Mouse (Mus musculus): ENCODE results near the gene Mafb. TPM values are rescaled to one million over a fixed set of nuclear protein-coding genes. Genes with fewer than 3 reads are reported as not detected.

Gene Mafb
- 3.2 and 3.4 TPM in 2 replicates for polyA plus RNA-seq (2014; fragmentation: Nextera tagmentation; extraction: Ambion mirVana)

DNA sequence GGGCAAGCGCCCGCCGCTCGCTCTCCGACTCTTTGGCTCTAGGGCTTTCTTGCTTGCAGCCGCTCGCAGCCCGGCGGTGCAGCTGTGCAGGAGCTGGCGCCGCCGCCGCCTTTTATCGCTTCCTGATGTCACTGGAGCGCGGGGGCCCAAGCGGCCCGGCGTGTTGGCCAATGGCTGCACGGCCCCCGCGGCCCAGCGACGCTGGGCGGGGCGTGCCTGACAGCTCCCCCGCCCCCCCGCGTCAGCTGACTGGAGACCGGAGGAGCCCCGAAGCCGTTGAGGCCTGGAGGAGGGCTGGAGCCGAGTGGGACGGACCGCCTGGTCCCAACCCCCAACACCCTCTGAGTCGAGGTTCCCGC, at the start of gene Mafb:
TSS of gene Mafb (minus strand) at position 86 of the 359 bp plus-strand sequence.
- Histone ChIP-seq H3K27ac (ENCODE audit: low read depth, low read length) (peak within 1 kb of the TSS; percentile 82), H3K9ac (ENCODE audit: low read length) (peak within 1 kb of the TSS; percentile 80), H3K27me3 (ENCODE audit: control insufficient read depth, insufficient read depth, low read length) (peaks cover 74% of the 10 kb centered on the region), H3K4me1 (ENCODE audit: control insufficient read depth, insufficient read depth, low read length) (peaks cover 19% of the 10 kb centered on the region), H3K4me2 (peak within 1 kb of the TSS; percentile 92), H3K36me3 (ENCODE audit: control insufficient read depth, insufficient read depth, low read length) (no peaks in the 10 kb centered on the region), H3K9me3 (ENCODE audit: control insufficient read depth, low read length) (no peaks in the 10 kb centered on the region), H3K4me3 (ENCODE audit: low read depth, low read length) (peak within 1 kb of the TSS; percentile 50)
- 0% methylated on average over 31 of the region's 37 CpGs for WGBS
- DNase-seq (ENCODE audit: low spot score, missing footprints) (peak; percentile 99), ATAC-seq (ENCODE audit: low FRiP score) (peak; percentile 94)

DNA sequence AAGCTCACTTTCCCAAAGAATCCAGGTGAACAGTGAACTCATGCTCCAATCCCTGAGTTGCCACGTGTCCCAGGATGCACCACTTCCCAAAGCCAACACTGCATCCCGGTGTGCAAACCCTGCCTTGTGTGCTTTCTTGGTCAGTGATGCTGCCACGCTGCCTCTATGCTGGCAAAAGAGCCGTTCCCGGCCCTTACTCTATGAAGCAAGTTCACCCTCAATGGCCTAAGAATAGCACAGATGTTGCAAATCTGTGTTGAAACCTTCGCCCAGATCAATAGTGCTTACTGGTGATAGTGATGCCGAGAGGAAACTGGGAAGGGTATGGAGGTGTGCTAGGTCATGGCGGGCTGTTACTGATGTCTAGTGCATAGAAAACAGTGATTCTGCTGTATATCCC, 48.3 kb upstream of the Mafb start:
- H3K4me3 ChIP-seq (ENCODE audit: low read depth, low read length): no peak overlapping the region
- no peaks in the 10 kb centered on the region for H3K27me3 ChIP-seq (ENCODE audit: control insufficient read depth, insufficient read depth, low read length)
- no peaks in the 10 kb centered on the region; the same call in 1 of the 2 replicates for H3K4me1 ChIP-seq (ENCODE audit: control insufficient read depth, insufficient read depth, low read length)
- H3K4me2 ChIP-seq: no peak overlapping the region
- DNase-seq (ENCODE audit: low spot score, missing footprints) (peak; percentile 54), ATAC-seq (ENCODE audit: low FRiP score) (no peak)
- WGBS: 88% methylated on average over 8 of the region's 8 CpGs
- H3K9me3 ChIP-seq (ENCODE audit: control insufficient read depth, low read length): no peaks in the 10 kb centered on the region
- no peak overlapping the region for H3K27ac ChIP-seq (ENCODE audit: low read depth, low read length)
- H3K36me3 ChIP-seq (ENCODE audit: control insufficient read depth, insufficient read depth, low read length): no peaks in the 10 kb centered on the region
- H3K9ac ChIP-seq (ENCODE audit: low read length): no peak overlapping the region

DNA sequence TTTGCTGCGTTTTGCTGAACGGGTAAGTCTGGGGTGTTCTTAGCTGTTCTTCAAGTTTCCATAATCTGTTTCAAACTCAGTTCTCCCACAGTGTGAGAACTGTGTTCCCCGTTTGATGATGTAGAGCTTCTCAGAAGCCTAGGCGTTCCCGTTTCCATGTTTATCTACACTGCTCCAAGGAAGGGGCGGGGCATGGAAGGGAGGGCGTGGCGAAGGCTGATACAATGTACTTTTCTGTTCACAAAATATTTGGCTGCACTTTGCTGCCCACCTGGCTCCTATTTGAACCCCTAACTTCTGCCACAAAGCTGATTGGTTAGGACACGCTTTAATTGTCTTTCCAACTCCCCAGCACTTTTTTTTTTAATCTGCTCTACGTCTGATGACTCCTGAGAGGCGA, 47.9 kb upstream of the Mafb start:
- H3K4me1 ChIP-seq (ENCODE audit: control insufficient read depth, insufficient read depth, low read length): no peaks in the 10 kb centered on the region; the same call in 1 of the 2 replicates
- H3K9me3 ChIP-seq (ENCODE audit: control insufficient read depth, low read length): no peaks in the 10 kb centered on the region
- H3K36me3 ChIP-seq (ENCODE audit: control insufficient read depth, insufficient read depth, low read length): no peaks in the 10 kb centered on the region
- H3K4me2 ChIP-seq: no peak overlapping the region
- ATAC-seq (ENCODE audit: low FRiP score) (no peak), DNase-seq (ENCODE audit: low spot score, missing footprints) (no peak)
- H3K9ac ChIP-seq (ENCODE audit: low read length): no peak overlapping the region
- H3K4me3 ChIP-seq (ENCODE audit: low read depth, low read length): no peak overlapping the region
- H3K27ac ChIP-seq (ENCODE audit: low read depth, low read length): no peak overlapping the region
- no peaks in the 10 kb centered on the region for H3K27me3 ChIP-seq (ENCODE audit: control insufficient read depth, insufficient read depth, low read length)
- 92% methylated on average over 11 of the region's 11 CpGs for WGBS

DNA sequence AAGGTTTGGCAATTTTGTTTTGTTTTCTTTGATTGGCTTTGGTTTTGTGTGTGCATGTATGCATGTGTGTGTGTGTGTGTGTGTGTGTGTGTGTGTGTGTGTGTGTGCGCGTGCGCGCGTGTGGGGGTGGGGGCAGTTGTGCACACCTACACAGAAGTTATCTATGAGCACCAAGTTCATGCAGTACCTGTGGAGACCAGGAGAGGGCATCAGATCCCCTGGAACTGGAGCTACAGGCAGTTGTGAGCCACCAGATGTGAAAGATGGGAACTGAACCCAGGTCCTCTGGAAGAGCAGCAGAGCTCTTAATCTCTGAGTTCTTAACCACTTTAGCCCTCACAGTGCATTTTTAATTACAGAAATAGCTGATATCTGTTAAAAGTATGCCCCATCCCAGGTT, 47.1 kb upstream of the Mafb start:
- no peaks in the 10 kb centered on the region for H3K4me1 ChIP-seq (ENCODE audit: control insufficient read depth, insufficient read depth, low read length)
- H3K4me3 ChIP-seq (ENCODE audit: low read depth, low read length): no peak overlapping the region
- no peak overlapping the region for H3K9ac ChIP-seq (ENCODE audit: low read length)
- no peak overlapping the region for H3K27ac ChIP-seq (ENCODE audit: low read depth, low read length)
- H3K27me3 ChIP-seq (ENCODE audit: control insufficient read depth, insufficient read depth, low read length): no peaks in the 10 kb centered on the region
- no peaks in the 10 kb centered on the region for H3K36me3 ChIP-seq (ENCODE audit: control insufficient read depth, insufficient read depth, low read length)
- DNase-seq (ENCODE audit: low spot score, missing footprints) (peak; percentile 78), ATAC-seq (ENCODE audit: low FRiP score) (no peak)
- H3K4me2 ChIP-seq: no peak overlapping the region
- H3K9me3 ChIP-seq (ENCODE audit: control insufficient read depth, low read length): no peaks in the 10 kb centered on the region
- 88% methylated on average over 5 of the region's 5 CpGs for WGBS

DNA sequence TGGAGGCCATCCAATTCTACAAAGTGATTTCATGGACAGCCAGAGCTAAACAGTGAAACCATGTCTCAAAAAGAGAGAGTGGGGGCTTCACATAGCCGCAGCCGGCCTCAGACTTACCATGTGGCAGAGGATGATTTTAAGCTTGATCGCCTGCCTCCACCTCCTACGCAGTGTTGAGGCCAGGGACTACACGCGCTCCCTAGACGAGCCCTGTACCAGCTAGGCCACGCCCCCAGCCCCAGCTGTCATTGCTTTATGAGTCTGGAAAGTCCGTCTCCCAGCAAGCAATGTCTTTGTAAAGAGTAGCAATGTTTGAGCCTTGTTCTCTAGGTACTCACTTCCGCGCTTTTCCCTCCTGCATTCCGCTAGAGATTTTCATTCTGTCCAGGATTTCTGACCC, 46.2 kb upstream of the Mafb start:
- no peak overlapping the region for H3K9ac ChIP-seq (ENCODE audit: low read length)
- no peak for DNase-seq (ENCODE audit: low spot score, missing footprints)

DNA sequence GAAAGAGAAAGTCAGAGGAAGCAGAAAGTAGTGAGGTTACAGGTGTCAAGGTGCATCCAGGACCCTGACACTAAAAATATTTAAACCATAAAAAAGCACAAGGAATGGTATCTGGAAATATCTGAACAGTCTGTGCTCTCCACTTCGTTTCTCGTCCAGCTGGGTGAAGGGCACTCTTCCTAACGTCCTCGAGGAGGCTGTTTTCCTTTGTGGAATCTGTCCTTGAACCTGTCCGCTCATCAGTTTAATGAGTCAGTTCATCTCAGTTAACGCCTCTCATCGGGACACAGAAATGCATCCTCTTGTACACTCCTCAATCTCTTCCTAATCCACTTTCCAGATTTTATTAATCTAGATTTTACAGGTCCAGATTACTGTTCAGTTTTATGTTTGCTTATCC, 44.6 kb upstream of the Mafb start:
- DNase-seq (ENCODE audit: low spot score, missing footprints): no peak
- no peak for ATAC-seq (ENCODE audit: low FRiP score)
- 82% methylated on average over 7 of the region's 7 CpGs for WGBS
- Histone ChIP-seq H3K4me1 (ENCODE audit: control insufficient read depth, insufficient read depth, low read length) (no peaks in the 10 kb centered on the region), H3K4me2 (no peak overlapping the region), H3K27me3 (ENCODE audit: control insufficient read depth, insufficient read depth, low read length) (no peaks in the 10 kb centered on the region), H3K9me3 (ENCODE audit: control insufficient read depth, low read length) (no peaks in the 10 kb centered on the region), H3K27ac (ENCODE audit: low read depth, low read length) (no peak overlapping the region), H3K9ac (ENCODE audit: low read length) (no peak overlapping the region), H3K36me3 (ENCODE audit: control insufficient read depth, insufficient read depth, low read length) (no peaks in the 10 kb centered on the region), H3K4me3 (ENCODE audit: low read depth, low read length) (no peak overlapping the region)

More for the DNA sequence above, 46.2 kb upstream of the Mafb start:
- H3K27me3 ChIP-seq (ENCODE audit: control insufficient read depth, insufficient read depth, low read length): no peaks in the 10 kb centered on the region
- H3K27ac ChIP-seq (ENCODE audit: low read depth, low read length): no peak overlapping the region
- no peak overlapping the region for H3K4me2 ChIP-seq
- peak; percentile 70; the same call in 1 of the 2 replicates for ATAC-seq (ENCODE audit: low FRiP score)
- H3K4me3 ChIP-seq (ENCODE audit: low read depth, low read length): no peak overlapping the region
- no peaks in the 10 kb centered on the region for H3K4me1 ChIP-seq (ENCODE audit: control insufficient read depth, insufficient read depth, low read length)
- no peaks in the 10 kb centered on the region for H3K36me3 ChIP-seq (ENCODE audit: control insufficient read depth, insufficient read depth, low read length)
- no peaks in the 10 kb centered on the region for H3K9me3 ChIP-seq (ENCODE audit: control insufficient read depth, low read length)
- WGBS: 65% methylated on average over 12 of the region's 12 CpGs

DNA sequence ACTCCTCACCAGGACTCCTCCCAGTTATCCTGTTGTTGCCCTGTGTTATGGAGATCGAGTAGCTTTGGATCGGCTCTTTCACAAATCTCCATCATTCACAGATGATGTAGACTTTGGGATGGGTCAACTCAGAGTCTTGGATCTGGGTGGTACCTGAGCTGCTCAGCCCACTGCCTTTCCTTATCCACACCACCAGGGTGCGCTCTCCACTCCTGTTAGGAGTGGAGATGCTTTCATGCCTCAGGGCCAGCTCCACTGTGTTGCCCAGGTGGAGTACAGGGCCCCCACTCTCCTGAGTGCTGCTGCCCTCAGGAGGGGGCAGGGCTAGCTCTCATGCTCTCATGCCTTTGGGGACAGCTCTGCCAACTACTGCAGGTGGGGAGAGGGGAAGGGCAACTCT, 40.9 kb upstream of the Mafb start:
- no peaks in the 10 kb centered on the region for H3K4me1 ChIP-seq (ENCODE audit: control insufficient read depth, insufficient read depth, low read length)
- DNase-seq (ENCODE audit: low spot score, missing footprints) (peak; percentile 19), ATAC-seq (ENCODE audit: low FRiP score) (peak; percentile 33; the same call in 1 of the 2 replicates)
- no peak overlapping the region for H3K27ac ChIP-seq (ENCODE audit: low read depth, low read length)
- H3K36me3 ChIP-seq (ENCODE audit: control insufficient read depth, insufficient read depth, low read length): no peaks in the 10 kb centered on the region
- H3K27me3 ChIP-seq (ENCODE audit: control insufficient read depth, insufficient read depth, low read length): no peaks in the 10 kb centered on the region
- H3K9me3 ChIP-seq (ENCODE audit: control insufficient read depth, low read length): no peaks in the 10 kb centered on the region
- WGBS: 88% methylated on average over 3 of the region's 3 CpGs
- no peak overlapping the region for H3K9ac ChIP-seq (ENCODE audit: low read length)
- no peak overlapping the region for H3K4me3 ChIP-seq (ENCODE audit: low read depth, low read length)
- no peak overlapping the region for H3K4me2 ChIP-seq

DNA sequence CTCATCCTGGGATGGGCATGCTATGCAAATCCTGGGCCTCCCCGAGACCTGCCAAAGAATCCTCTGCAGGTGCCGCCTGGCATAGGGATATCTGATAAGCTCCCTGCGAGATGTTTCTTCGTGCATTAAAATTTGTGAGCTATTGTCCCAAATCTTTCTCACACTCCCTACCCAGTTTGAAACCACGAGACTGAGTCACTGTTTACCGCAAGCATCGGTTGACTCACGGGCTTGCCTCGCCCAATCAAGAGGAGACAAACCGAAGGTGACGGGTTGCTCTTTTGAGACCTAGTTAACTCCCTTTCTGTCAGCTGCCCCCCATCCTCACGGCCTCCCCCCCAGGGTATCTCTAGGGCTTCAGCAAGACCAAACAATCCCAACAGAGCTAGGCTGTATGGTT, 30.9 kb upstream of the Mafb start:
- Histone ChIP-seq H3K27me3 (ENCODE audit: control insufficient read depth, insufficient read depth, low read length) (no peaks in the 10 kb centered on the region), H3K9ac (ENCODE audit: low read length) (no peak overlapping the region), H3K4me3 (ENCODE audit: low read depth, low read length) (no peak overlapping the region), H3K36me3 (ENCODE audit: control insufficient read depth, insufficient read depth, low read length) (no peaks in the 10 kb centered on the region), H3K9me3 (ENCODE audit: control insufficient read depth, low read length) (no peaks in the 10 kb centered on the region), H3K4me1 (ENCODE audit: control insufficient read depth, insufficient read depth, low read length) (peaks cover 4% of the 10 kb centered on the region), H3K4me2 (no peak overlapping the region), H3K27ac (ENCODE audit: low read depth, low read length) (no peak overlapping the region)
- WGBS: 86% methylated on average over 12 of the region's 12 CpGs
- no peak for ATAC-seq (ENCODE audit: low FRiP score)
- no peak for DNase-seq (ENCODE audit: low spot score, missing footprints)

DNA sequence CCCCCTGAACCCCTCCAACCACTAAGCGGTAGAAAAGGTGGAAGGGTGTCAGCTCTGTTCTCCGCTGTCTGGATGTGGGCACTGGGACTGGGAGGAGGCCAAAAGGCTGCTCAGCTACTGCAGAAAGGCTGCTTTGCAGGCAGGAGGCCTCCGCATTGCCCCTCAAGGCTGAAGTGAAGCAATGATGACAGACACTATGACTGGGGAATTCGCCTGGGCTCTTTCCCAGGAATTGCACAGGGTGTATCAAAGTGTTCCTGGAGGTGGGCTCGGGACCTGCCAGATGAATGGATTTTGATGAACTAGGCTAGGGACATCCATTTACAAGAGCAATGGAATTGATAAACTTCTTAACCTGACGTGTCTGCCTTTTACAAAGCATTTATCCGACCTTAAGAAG, 27.9 kb upstream of the Mafb start:
- Histone ChIP-seq H3K36me3 (ENCODE audit: control insufficient read depth, insufficient read depth, low read length) (no peaks in the 10 kb centered on the region), H3K9ac (ENCODE audit: low read length) (no peak overlapping the region), H3K4me3 (ENCODE audit: low read depth, low read length) (no peak overlapping the region), H3K4me1 (ENCODE audit: control insufficient read depth, insufficient read depth, low read length) (peaks cover 4% of the 10 kb centered on the region), H3K27ac (ENCODE audit: low read depth, low read length) (no peak overlapping the region), H3K27me3 (ENCODE audit: control insufficient read depth, insufficient read depth, low read length) (no peaks in the 10 kb centered on the region), H3K9me3 (ENCODE audit: control insufficient read depth, low read length) (no peaks in the 10 kb centered on the region), H3K4me2 (no peak overlapping the region)
- no peak for ATAC-seq (ENCODE audit: low FRiP score)
- no peak for DNase-seq (ENCODE audit: low spot score, missing footprints)
- 75% methylated on average over 7 of the region's 7 CpGs for WGBS

DNA sequence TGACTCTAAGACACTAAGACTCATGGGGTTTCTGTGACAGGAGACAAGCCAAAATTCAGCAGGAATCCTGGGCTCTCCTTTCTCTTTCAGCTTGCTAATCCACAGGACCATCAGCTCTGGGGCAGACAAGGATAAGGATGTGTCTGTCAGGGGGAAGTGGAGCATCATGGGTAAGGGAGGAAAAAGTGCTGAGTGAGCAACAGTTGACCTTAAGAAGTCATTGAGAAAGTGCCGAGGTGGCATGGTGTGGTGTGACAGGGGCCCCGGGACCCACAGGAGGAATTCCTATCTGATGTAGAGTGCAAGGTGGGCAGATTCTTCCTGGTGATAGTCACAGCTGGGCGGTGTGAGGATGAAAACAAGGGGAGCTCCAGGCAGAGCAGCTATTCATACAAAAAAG, 25.8 kb upstream of the Mafb start:
- WGBS: 85% methylated on average over 3 of the region's 3 CpGs

More for the DNA sequence above, 25.8 kb upstream of the Mafb start:
- no peak overlapping the region for H3K9ac ChIP-seq (ENCODE audit: low read length)
- no peak for ATAC-seq (ENCODE audit: low FRiP score)
- H3K4me2 ChIP-seq: no peak overlapping the region
- no peaks in the 10 kb centered on the region for H3K27me3 ChIP-seq (ENCODE audit: control insufficient read depth, insufficient read depth, low read length)
- H3K27ac ChIP-seq (ENCODE audit: low read depth, low read length): no peak overlapping the region
- no peaks in the 10 kb centered on the region for H3K36me3 ChIP-seq (ENCODE audit: control insufficient read depth, insufficient read depth, low read length)
- peaks cover 4% of the 10 kb centered on the region for H3K4me1 ChIP-seq (ENCODE audit: control insufficient read depth, insufficient read depth, low read length)
- DNase-seq (ENCODE audit: low spot score, missing footprints): no peak
- no peak overlapping the region for H3K4me3 ChIP-seq (ENCODE audit: low read depth, low read length)
- H3K9me3 ChIP-seq (ENCODE audit: control insufficient read depth, low read length): no peaks in the 10 kb centered on the region

Data from midbrain, embryonic 11.5 days (tissue).